ENCODE assay signal across 8 mouse cellular contexts in genomic region chr4:118180301-118181080, GRCm38 (mm10). TPM values are rescaled to one million over a fixed set of nuclear protein-coding genes. Genes with fewer than 3 reads are reported as not detected.
DNase-seq lines count a peak whose midpoint lies in the region; ATAC-seq and TF ChIP-seq lines count a peak whose summit lies in the region.

No protein-coding gene starts in this region.

- TF ChIP-seq CTCF in olfactory bulb, adult 2 months (IDR thresholded peaks at IDR 0.05; ENCODE audit: insufficient read depth, low read depth, low read length) = no peak

- peaks cover 12% of the 10 kb centered on the region for H3K4me1 ChIP-seq in embryonic facial prominence, embryonic 15.5 days
- peaks cover 15% of the 10 kb centered on the region for H3K4me1 ChIP-seq in limb, embryonic 13.5 days
- H3K4me1 ChIP-seq in olfactory bulb, adult 2 months (ENCODE audit: control insufficient read depth, insufficient read depth, low read length) = peaks cover 2% of the 10 kb centered on the region; the same call in 1 of the 2 replicates

- no peaks in the 10 kb centered on the region for H3K27me3 ChIP-seq in embryonic facial prominence, embryonic 15.5 days
- H3K27me3 ChIP-seq in limb, embryonic 13.5 days = no peaks in the 10 kb centered on the region

- peaks cover 20% of the 10 kb centered on the region for H3K36me3 ChIP-seq in embryonic facial prominence, embryonic 15.5 days
- H3K36me3 ChIP-seq in limb, embryonic 13.5 days = peaks cover 19% of the 10 kb centered on the region

- H3K4me2 ChIP-seq in embryonic facial prominence, embryonic 15.5 days (replicated peaks) = peak overlapping the region; percentile 75
- peak overlapping the region; percentile 80 for H3K4me2 ChIP-seq in limb, embryonic 13.5 days (replicated peaks)

- 13% methylated on average over 17 of the region's 17 CpGs for WGBS in embryonic facial prominence, embryonic 15.5 days
- 16% methylated on average over 17 of the region's 17 CpGs for WGBS in limb, embryonic 13.5 days
- 10% methylated on average over 17 of the region's 17 CpGs for WGBS in olfactory bulb, adult 2 months

- ATAC-seq in embryonic facial prominence, embryonic 15.5 days (ENCODE audit: insufficient number of reproducible peaks, low FRiP score, low TSS enrichment, low read depth) = no peak
- no peak for ATAC-seq in limb, embryonic 13.5 days (ENCODE audit: low FRiP score, low read depth)
- no peak for ATAC-seq in megakaryocyte-erythroid progenitor cell, adult 5-6 weeks (replicated peaks; ENCODE audit: low FRiP score, low TSS enrichment, poor library complexity, severe bottlenecking)

- H3K9ac ChIP-seq in embryonic facial prominence, embryonic 15.5 days = peak overlapping the region; percentile 58
- H3K9ac ChIP-seq in limb, embryonic 13.5 days = peak overlapping the region; percentile 70

- DNase-seq in embryo, embryonic 10.5 days (ENCODE audit: low spot score) = peak; percentile 58
- no peak for DNase-seq in embryo, embryonic 9.5 days (ENCODE audit: extremely low spot score)
- peak; percentile 4 for DNase-seq in 3T3-L1 (ENCODE audit: low read depth, low spot score)
- no peak for DNase-seq in thymus, postnatal 4 days

- H3K9me3 ChIP-seq in embryonic facial prominence, embryonic 15.5 days (replicated peaks) = no peaks in the 10 kb centered on the region
- H3K9me3 ChIP-seq in limb, embryonic 13.5 days = no peaks in the 10 kb centered on the region

- TF ChIP-seq POLR2A in olfactory bulb, adult 2 months (IDR thresholded peaks at IDR 0.05; ENCODE audit: insufficient read depth, low read depth, low read length) = no peak

- peak overlapping the region; percentile 73 for H3K4me3 ChIP-seq in embryonic facial prominence, embryonic 15.5 days (replicated peaks)
- peak overlapping the region; percentile 72 for H3K4me3 ChIP-seq in limb, embryonic 13.5 days
- peak overlapping the region; percentile 35 for H3K4me3 ChIP-seq in olfactory bulb, adult 2 months (ENCODE audit: insufficient read depth, low read depth, low read length)

- peak overlapping the region; percentile 95 for H3K27ac ChIP-seq in embryonic facial prominence, embryonic 15.5 days (replicated peaks)
- H3K27ac ChIP-seq in limb, embryonic 13.5 days = peak overlapping the region; percentile 92
- peak overlapping the region; percentile 74 for H3K27ac ChIP-seq in olfactory bulb, adult 2 months (ENCODE audit: insufficient read depth, low read depth, low read length)

RNA-seq across cellular contexts. Expression of gene Kdm4a, which starts 0.6 kb away (rescaled TPM):
- polyA plus RNA-seq in embryonic facial prominence, embryonic 15.5 days (2015; fragmentation: Nextera tagmentation; extraction: Ambion mirVana) = 35.3 and 36.3 TPM in 2 replicates
- polyA plus RNA-seq in limb, embryonic 13.5 days (2015; fragmentation: Nextera tagmentation; extraction: Ambion mirVana) = 51.8 TPM in 2 replicates
- polyA plus RNA-seq in olfactory bulb, adult 2 months (2012; ENCODE audit: insufficient read depth, insufficient read length, low replicate concordance, missing spikeins) = not detected in 2 replicates
- total RNA-seq in megakaryocyte-erythroid progenitor cell, adult 5-6 weeks (2014; fragmentation: Nextera tagmentation) = 20.5 and 24.9 TPM in 2 replicates
- total RNA-seq in megakaryocyte-erythroid progenitor cell, adult 5-6 weeks (2017) = 28.8 and 36.0 TPM in 2 replicates

RNA-seq across cellular contexts. Expression of gene St3gal3, which starts 45.8 kb away (rescaled TPM):
- 9.4 and 9.8 TPM in 2 replicates for polyA plus RNA-seq in embryonic facial prominence, embryonic 15.5 days (2015; fragmentation: Nextera tagmentation; extraction: Ambion mirVana)
- 9.3 and 9.8 TPM in 2 replicates for polyA plus RNA-seq in limb, embryonic 13.5 days (2015; fragmentation: Nextera tagmentation; extraction: Ambion mirVana)
- polyA plus RNA-seq in olfactory bulb, adult 2 months (2012; ENCODE audit: insufficient read depth, insufficient read length, low replicate concordance, missing spikeins) = not detected in 2 replicates
- total RNA-seq in megakaryocyte-erythroid progenitor cell, adult 5-6 weeks (2014; fragmentation: Nextera tagmentation) = 14.1 and 28.4 TPM in 2 replicates
- total RNA-seq in megakaryocyte-erythroid progenitor cell, adult 5-6 weeks (2017) = 6.6 and 8.4 TPM in 2 replicates

Comparison
In these comparisons a context has a peak if more than half of its experiments do, and no peak if none do; other contexts are left out.
1. DNase-seq: peak in embryo, embryonic 10.5 days (single experiment) and 3T3-L1 (single experiment); none in embryo, embryonic 9.5 days (single experiment) and thymus, postnatal 4 days (single experiment).
2. Peak in every context shown above with its lines, with median percentiles within 50 percentile points of each other: H3K27ac ChIP-seq and H3K4me3 ChIP-seq.